Mouse (Mus musculus) embryonic fibroblast, embryonic 13.5 days (primary cell): ENCODE measurements around the gene Tuba4a. TPM values are rescaled to one million over a fixed set of nuclear protein-coding genes. Genes with fewer than 3 reads are reported as not detected.
A peak's percentile ranks its signal among the peaks of the same experiment; 100 is the strongest.

Source experiments
- H3K27ac ChIP-seq: 2 replicates; pipeline ENCODE4 v1.5.1; 2012; ENCODE audit warnings: low read length, control low read depth, inconsistent platforms; ENCODE audit not compliant: insufficient read depth
- H3K4me1 ChIP-seq: 2 replicates; pipeline ENCODE4 v1.6.1; 2011; ENCODE audit warnings: low read length; ENCODE audit not compliant: control insufficient read depth, insufficient read depth
- H3K4me3 ChIP-seq: 2 replicates; pipeline ENCODE4 v1.5.1; 2011; ENCODE audit warnings: mild to moderate bottlenecking, control low read depth, low read length; ENCODE audit not compliant: insufficient read depth
- CTCF ChIP-seq: IDR thresholded peaks from 2 replicates; pipeline ENCODE4 v1.5.1; 2011; ENCODE audit warnings: mild to moderate bottlenecking, control low read depth, low read length, moderate library complexity, borderline replicate concordance; ENCODE audit not compliant: insufficient read depth
- POLR2A ChIP-seq: IDR thresholded peaks from 2 replicates; pipeline ENCODE4 v1.6.1; 2011; ENCODE audit warnings: low read depth, mild to moderate bottlenecking, control low read depth, low read length, moderate library complexity
- polyA plus RNA-seq: library from polyadenylated mRNA; stranded (reverse); fragments of >200 nt; gene quantifications from 2 replicates; pipeline ENCODE4 v1.2.4, GENCODE M21; 2011; ENCODE audit warnings: low read depth; ENCODE audit not compliant: missing spikeins, insufficient read length

Tuba4a gene
- polyA plus RNA-seq, 1 experiment: 27.8 TPM

DNA sequence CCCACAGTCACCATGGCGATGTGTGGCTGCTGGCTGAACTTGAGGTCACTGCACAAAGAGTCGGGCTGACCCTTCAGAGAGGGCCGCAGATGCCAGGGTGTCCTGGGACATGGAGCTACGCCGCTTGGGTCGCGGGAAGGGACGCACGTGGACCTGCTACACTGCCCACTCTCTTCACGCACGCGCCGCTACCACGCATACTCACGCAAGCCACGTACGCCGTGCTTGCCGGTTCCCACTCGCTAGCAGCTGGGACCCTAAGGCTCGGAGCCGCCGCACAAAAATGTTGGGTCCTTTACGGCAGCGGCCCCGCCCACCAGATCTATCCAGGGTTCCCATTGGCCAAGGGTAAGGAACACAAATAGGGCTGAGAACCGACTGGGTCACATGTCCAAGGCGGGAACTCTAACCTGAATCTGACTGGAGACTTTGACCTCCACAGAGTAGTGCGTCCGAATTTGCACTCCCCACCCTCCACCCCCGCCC lies 39.5 kb downstream of the Tuba4a start, which contains the start of gene Abcb6:
Gene Abcb6 (minus strand): TSS at position 288 of the 486 bp plus-strand sequence.
- TF ChIP-seq POLR2A (peak; percentile 64), CTCF (no peak)
- H3K4me3 ChIP-seq: peak within 1 kb of the TSS; percentile 52
- no peak within 1 kb of the TSS; the same call in 1 of the 2 replicates for H3K27ac ChIP-seq
- no peaks in the 10 kb centered on the region for H3K4me1 ChIP-seq

- H3K4me1 ChIP-seq: no peaks in the 10 kb centered on the region
- no peak overlapping the region; the same call in 1 of the 2 replicates for H3K27ac ChIP-seq
- no peak for TF ChIP-seq CTCF
- no peak for TF ChIP-seq POLR2A
- peak overlapping the region; percentile 52 for H3K4me3 ChIP-seq
These were observed 40.1 kb downstream of the Tuba4a start for GRCm38 (mm10) chr1:75179334-75180104.

DNA sequence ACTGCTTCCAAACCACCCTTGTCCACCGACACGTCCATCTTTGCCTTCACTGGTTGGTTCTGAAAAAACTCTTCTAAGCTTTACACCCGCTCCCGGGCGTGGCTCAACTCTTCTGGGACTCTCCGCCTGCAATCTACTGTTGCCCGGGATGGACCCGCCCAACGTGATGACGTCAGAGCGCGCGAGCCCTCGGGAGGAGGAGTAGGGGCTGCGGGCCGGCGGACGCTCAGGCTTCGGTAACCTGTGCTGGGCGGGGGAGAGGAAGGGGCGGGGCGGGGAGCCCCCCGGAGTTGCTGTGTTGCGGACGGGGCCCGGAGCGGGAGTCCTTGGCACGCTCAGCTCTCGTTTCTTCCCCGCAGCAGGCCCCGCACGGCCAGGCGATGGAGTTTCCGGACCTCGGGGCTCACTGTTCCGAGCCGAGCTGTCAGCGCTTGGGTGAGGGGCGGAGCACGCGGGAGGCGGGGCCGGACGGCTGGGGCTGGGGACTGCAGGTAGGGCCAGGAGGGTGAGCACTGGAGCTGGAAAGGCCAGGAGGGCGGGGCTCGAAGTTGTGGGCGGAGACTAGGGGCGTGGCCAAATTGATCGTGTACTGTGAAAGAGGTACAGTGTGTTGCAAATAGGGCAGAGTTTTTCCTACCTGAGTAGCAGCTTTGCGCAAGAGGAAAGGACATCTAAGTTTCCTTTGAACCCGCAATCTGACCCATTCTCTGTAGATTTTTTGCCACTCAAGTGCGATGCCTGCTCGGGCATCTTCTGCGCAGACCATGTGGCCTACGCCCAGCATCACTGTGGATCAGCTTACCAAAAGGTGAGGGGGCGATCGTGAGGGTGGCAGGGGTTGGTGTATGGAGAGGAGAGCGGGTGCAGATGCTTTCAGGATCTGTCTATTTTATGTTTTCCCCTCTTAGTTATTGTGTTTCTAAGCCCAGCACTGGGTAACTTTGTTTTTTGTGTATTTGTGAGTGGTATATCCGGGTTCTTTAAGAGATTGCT lies 50.9 kb downstream of the Tuba4a start, which contains the start of gene Zfand2b:
Gene Zfand2b (plus strand): TSS at position 175 of the 993 bp plus-strand sequence.
- TF ChIP-seq CTCF: no peak
- TF ChIP-seq POLR2A: peak; percentile 86
- no peak within 1 kb of the TSS for H3K27ac ChIP-seq
- peak within 1 kb of the TSS; percentile 71 for H3K4me3 ChIP-seq
- H3K4me1 ChIP-seq: no peaks in the 10 kb centered on the region; the same call in 1 of the 2 replicates

DNA sequence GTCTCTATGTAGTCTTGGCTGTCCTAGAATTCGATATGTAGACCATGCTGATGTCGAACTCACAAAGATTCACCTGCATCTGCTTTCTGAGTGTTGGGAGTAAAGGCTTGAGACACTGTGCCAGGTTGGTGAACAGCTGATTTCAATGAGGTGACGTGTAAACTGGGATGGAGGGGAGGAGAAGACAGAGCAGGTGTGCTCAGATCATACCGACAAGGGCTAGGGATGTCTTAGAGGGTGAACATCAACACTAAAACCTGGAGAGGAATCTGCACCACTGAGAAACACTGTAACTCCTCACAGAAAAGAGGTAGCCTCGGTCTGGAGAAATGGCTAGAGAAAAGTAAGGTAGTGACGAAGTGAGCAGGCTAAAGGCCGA lies 51.6 kb downstream of the Tuba4a start:
- H3K4me1 ChIP-seq: no peaks in the 10 kb centered on the region; the same call in 1 of the 2 replicates
- peak overlapping the region; percentile 23 for H3K4me3 ChIP-seq
- no peak overlapping the region for H3K27ac ChIP-seq
- TF ChIP-seq POLR2A: no peak
- no peak for TF ChIP-seq CTCF

Other genes with a start within 250 kb of the Tuba4a start
- 9.1 and 10.3 TPM in 2 replicates for gene Nhej1, start 94.7 kb downstream of the Tuba4a start, polyA plus RNA-seq
- 0.42 TPM in 1 of 2 replicates, not detected in the other for gene Slc23a3, start 86.0 kb downstream of the Tuba4a start, polyA plus RNA-seq
- gene Cnppd1, start 77.2 kb downstream of the Tuba4a start, polyA plus RNA-seq: 34.2 and 40.9 TPM in 2 replicates
- gene Retreg2, start 77.1 kb downstream of the Tuba4a start, polyA plus RNA-seq: 31.9 and 44.3 TPM in 2 replicates
- gene Zfand2b, start 51.2 kb downstream of the Tuba4a start, polyA plus RNA-seq: 11.8 and 14.8 TPM in 2 replicates
- 7.0 and 13.4 TPM in 2 replicates for gene Abcb6, start 39.5 kb downstream of the Tuba4a start, polyA plus RNA-seq
- gene Ankzf1, start 27.7 kb downstream of the Tuba4a start, polyA plus RNA-seq: 10.1 and 15.6 TPM in 2 replicates
- 31.1 and 32.6 TPM in 2 replicates for gene Atg9a, start 27.7 kb downstream of the Tuba4a start, polyA plus RNA-seq
- 25.1 and 34.3 TPM in 2 replicates for gene Glb1l, start 9.1 kb downstream of the Tuba4a start, polyA plus RNA-seq
- gene Stk16, start 9.0 kb downstream of the Tuba4a start, polyA plus RNA-seq: 57.3 and 59.4 TPM in 2 replicates
- gene A630095N17Rik, start 12.2 kb upstream of the Tuba4a start, polyA plus RNA-seq: not detected in 2 replicates
- 28.4 and 31.8 TPM in 2 replicates for gene Dnajb2, start 16.5 kb upstream of the Tuba4a start, polyA plus RNA-seq
- 67.6 and 114 TPM in 2 replicates for gene Ptprn, start 44.6 kb upstream of the Tuba4a start, polyA plus RNA-seq
- gene Resp18, start 58.5 kb upstream of the Tuba4a start, polyA plus RNA-seq: not detected in 2 replicates
- 79.7 and 96.9 TPM in 2 replicates for gene Dnpep, start 98.1 kb upstream of the Tuba4a start, polyA plus RNA-seq
- 11.3 and 12.3 TPM in 2 replicates for gene Des, start 140.5 kb upstream of the Tuba4a start, polyA plus RNA-seq
- 54.2 and 56.4 TPM in 2 replicates for gene Speg, start 155.4 kb upstream of the Tuba4a start, polyA plus RNA-seq
- gene Gmppa, start 216.1 kb upstream of the Tuba4a start, polyA plus RNA-seq: 70.6 and 77.6 TPM in 2 replicates
- not detected in 2 replicates for gene Asic4, start 230.6 kb upstream of the Tuba4a start, polyA plus RNA-seq